Mouse (Mus musculus) midbrain, postnatal 0 days (tissue): Measurements from ENCODE around the gene Fcgrt. TPM values are rescaled to one million over a fixed set of nuclear protein-coding genes. Genes with fewer than 3 reads are reported as not detected.

Experiments used
- ATAC-seq: fragments of 200-750 bp; cut with Nextera tagmentation; 2 replicates; pipeline ENCODE4 v1.8.0; 2017; ENCODE audit warnings: moderate number of reproducible peaks, mild to moderate bottlenecking, moderate TSS enrichment, moderate library complexity; ENCODE audit not compliant: low FRiP score
- DNase-seq: peaks from one replicate; pipeline ENCODE4 v3.0.0-alpha.2; 2015; ENCODE audit warnings: low spot score
- H3K27ac ChIP-seq: fragments of 300-500 bp; sonication (generic); 2 replicates; pipeline ENCODE4 v1.5.1; 2014; ENCODE audit warnings: low read depth, mild to moderate bottlenecking, low read length, mixed read lengths
- H3K27me3 ChIP-seq: fragments of 300-500 bp; sonication (generic); 2 replicates; pipeline ENCODE4 v1.6.1; 2014; ENCODE audit warnings: low read length, control low read depth, mixed read lengths; ENCODE audit not compliant: insufficient read depth
- H3K36me3 ChIP-seq: fragments of 300-500 bp; sonication (generic); 2 replicates; pipeline ENCODE4 v1.6.1; 2014; ENCODE audit warnings: low read length, control low read depth, mixed read lengths; ENCODE audit not compliant: insufficient read depth
- H3K4me1 ChIP-seq: fragments of 300-500 bp; sonication (generic); 2 replicates; pipeline ENCODE4 v1.6.1; 2014; ENCODE audit warnings: mild to moderate bottlenecking, control low read depth, antibody characterized with exemption, low read length, mixed read lengths; ENCODE audit not compliant: insufficient read depth
- H3K4me2 ChIP-seq: fragments of 300-500 bp; sonication (generic); 2 replicates; pipeline ENCODE4 v1.6.1; 2014; ENCODE audit warnings: low read depth, mild to moderate bottlenecking, low read length, mixed read lengths; ENCODE audit not compliant: poor library complexity, severe bottlenecking
- H3K4me3 ChIP-seq: fragments of 300-500 bp; sonication (generic); 2 replicates; pipeline ENCODE4 v1.5.1; 2014; ENCODE audit warnings: low read depth, mild to moderate bottlenecking, low read length, moderate library complexity
- H3K9ac ChIP-seq: fragments of 300-500 bp; sonication (generic); replicated peaks from 2 replicates; pipeline ENCODE4 v1.6.1; 2014; ENCODE audit warnings: mild to moderate bottlenecking, low read length, moderate library complexity, mixed read lengths; ENCODE audit not compliant: poor library complexity, severe bottlenecking
- H3K9me3 ChIP-seq: fragments of 300-500 bp; sonication (generic); 2 replicates; pipeline ENCODE4 v1.6.1; 2016; ENCODE audit warnings: low read length, control low read depth
- CTCF ChIP-seq: IDR thresholded peaks from 2 replicates; pipeline ENCODE4 v1.5.1; 2016; ENCODE audit warnings: antibody characterized with exemption, mild to moderate bottlenecking
- WGBS: fragments of 180-500 bp; shearing (Covaris S2); extraction: QIAGEN DNeasy Blood & Tissue Kit; methylation state at CpG from one replicate; pipeline ENCODE4 v1.1.7; 2014; 5-methylcytosine and 5-hydroxymethylcytosine counted together
- polyA plus RNA-seq: library from polyadenylated mRNA; unstranded; fragments of >200 nt; fragmentation: Nextera tagmentation; extraction: Ambion mirVana; gene quantifications from 2 replicates; pipeline ENCODE4 v1.2.1, GENCODE M21; 2015
- total RNA-seq: library from RNA; depleted of rRNA; stranded (reverse); fragments of >200 nt; gene quantifications from 2 replicates; pipeline ENCODE4 v1.2.3, GENCODE M21; 2014

Gene Fcgrt
- total and polyA plus RNA-seq, 2 experiments from 2014 or later, result 30.5 to 36.4 TPM

- Histone ChIP-seq H3K4me1 (no peaks in the 10 kb centered on the region), H3K4me2 (no peak overlapping the region), H3K36me3 (no peaks in the 10 kb centered on the region), H3K27me3 (no peaks in the 10 kb centered on the region), H3K9ac (no peak overlapping the region), H3K9me3 (no peaks in the 10 kb centered on the region), H3K27ac (no peak overlapping the region), H3K4me3 (no peak overlapping the region)
- WGBS, result 71% methylated on average over 25 of the region's 25 CpGs
- ATAC-seq (no peak), DNase-seq (peak; percentile 4)
- 0 out of 2 replicates have a peak, but pooled peaks have one; percentile 10 for TF ChIP-seq CTCF
Measured at GRCm38 (mm10) chr7:45082401-45083299, 21.0 kb downstream of the Fcgrt start.

DNA sequence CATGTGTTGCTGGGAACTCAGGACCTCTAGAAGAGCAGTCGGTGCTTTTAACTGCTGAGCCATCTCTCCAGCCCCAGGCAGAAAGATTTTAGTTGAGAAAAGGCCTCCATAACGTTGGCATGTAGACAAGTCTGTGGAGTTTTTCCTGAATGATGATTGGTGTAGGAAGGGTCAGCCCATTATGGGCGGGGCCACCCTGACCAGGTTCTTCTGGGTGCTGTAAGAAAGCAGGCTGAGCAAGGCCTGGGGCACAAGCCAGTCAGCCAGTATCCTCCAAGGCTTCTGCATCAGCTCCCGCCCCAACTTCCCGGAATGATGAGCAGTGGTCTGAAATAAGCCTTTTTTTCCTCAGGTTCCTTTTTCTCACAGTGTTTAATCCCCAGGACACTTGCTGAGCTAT lies 22.6 kb downstream of the Fcgrt start:
- no peaks in the 10 kb centered on the region for H3K27me3 ChIP-seq
- DNase-seq (no peak), ATAC-seq (no peak)
- H3K4me3 ChIP-seq, result no peak overlapping the region
- no peaks in the 10 kb centered on the region for H3K9me3 ChIP-seq
- TF ChIP-seq CTCF, result no peak
- H3K9ac ChIP-seq, result no peak overlapping the region
- H3K4me1 ChIP-seq, result no peaks in the 10 kb centered on the region
- WGBS, result 44% methylated on average over 5 of the region's 5 CpGs
- no peak overlapping the region for H3K4me2 ChIP-seq
- H3K36me3 ChIP-seq, result peaks cover 11% of the 10 kb centered on the region
- H3K27ac ChIP-seq, result no peak overlapping the region

- TF ChIP-seq CTCF, result peak; percentile 96
- no peaks in the 10 kb centered on the region for H3K9me3 ChIP-seq
- peaks cover 18% of the 10 kb centered on the region for H3K36me3 ChIP-seq
- H3K27ac ChIP-seq, result no peak overlapping the region
- H3K4me2 ChIP-seq, result no peak overlapping the region
- ATAC-seq, result peak; percentile 28; the same call in 1 of the 2 replicates
- DNase-seq, result peak; percentile 94
- no peaks in the 10 kb centered on the region for H3K4me1 ChIP-seq
- H3K9ac ChIP-seq, result no peak overlapping the region
- under 1% methylated on average over 10 of the region's 10 CpGs for WGBS
- H3K27me3 ChIP-seq, result no peaks in the 10 kb centered on the region
- no peak overlapping the region for H3K4me3 ChIP-seq
Measured at GRCm38 (mm10) chr7:45079856-45080255, 23.8 kb downstream of the Fcgrt start.

GRCm38 (mm10) chr7:45078513-45078912 lies 25.1 kb downstream of the Fcgrt start:
- Histone ChIP-seq H3K27me3 (no peaks in the 10 kb centered on the region), H3K27ac (no peak overlapping the region), H3K4me3 (no peak overlapping the region), H3K9me3 (no peaks in the 10 kb centered on the region), H3K4me1 (no peaks in the 10 kb centered on the region), H3K36me3 (peaks cover 31% of the 10 kb centered on the region), H3K9ac (no peak overlapping the region), H3K4me2 (no peak overlapping the region)
- DNase-seq, result peak; percentile 75
- no peak for ATAC-seq
- 38% methylated on average over 9 of the region's 9 CpGs for WGBS
- TF ChIP-seq CTCF, result peak; percentile 87

- no peaks in the 10 kb centered on the region for H3K9me3 ChIP-seq
- no peak for TF ChIP-seq CTCF
- WGBS, result 96% methylated on average over 2 of the region's 2 CpGs
Measured at GRCm38 (mm10) chr7:45077829-45078228, 25.8 kb downstream of the Fcgrt start.

GRCm38 (mm10) chr7:45077322-45077721 lies 26.3 kb downstream of the Fcgrt start:
- H3K9ac ChIP-seq, result no peak overlapping the region
- ATAC-seq (no peak), DNase-seq (no peak)
- H3K4me2 ChIP-seq, result no peak overlapping the region
- H3K27me3 ChIP-seq, result no peaks in the 10 kb centered on the region
- no peak overlapping the region for H3K27ac ChIP-seq
- peaks cover 33% of the 10 kb centered on the region for H3K36me3 ChIP-seq
- H3K4me3 ChIP-seq, result no peak overlapping the region
- H3K9me3 ChIP-seq, result no peaks in the 10 kb centered on the region
- WGBS, result 90% methylated on average over 14 of the region's 14 CpGs
- TF ChIP-seq CTCF, result no peak
- no peaks in the 10 kb centered on the region for H3K4me1 ChIP-seq

More at GRCm38 (mm10) chr7:45077829-45078228, 25.8 kb downstream of the Fcgrt start:
- DNase-seq (no peak), ATAC-seq (no peak)
- no peak overlapping the region for H3K9ac ChIP-seq
- no peak overlapping the region for H3K4me3 ChIP-seq
- H3K4me2 ChIP-seq, result no peak overlapping the region
- no peaks in the 10 kb centered on the region for H3K27me3 ChIP-seq
- H3K27ac ChIP-seq, result no peak overlapping the region
- peaks cover 33% of the 10 kb centered on the region for H3K36me3 ChIP-seq
- no peaks in the 10 kb centered on the region for H3K4me1 ChIP-seq
